Mouse (Mus musculus) testis, adult 2 months (tissue): Measurements from ENCODE around the gene Psmd5.

ENCODE experiments used
- CTCF ChIP-seq: fragments of 200-500 bp; IDR thresholded peaks from 2 replicates; pipeline ENCODE4 v1.5.1; 2012; ENCODE audit warnings: low read depth, mild to moderate bottlenecking, inconsistent platforms, low read length, moderate library complexity; ENCODE audit not compliant: control insufficient read depth, insufficient read depth, insufficient replicate concordance
- POLR2A ChIP-seq: fragments of 200-500 bp; IDR thresholded peaks from 2 replicates; pipeline ENCODE4 v1.6.1; 2012; ENCODE audit warnings: low read depth, mild to moderate bottlenecking, inconsistent platforms, low read length, moderate library complexity; ENCODE audit not compliant: control insufficient read depth

DNA sequence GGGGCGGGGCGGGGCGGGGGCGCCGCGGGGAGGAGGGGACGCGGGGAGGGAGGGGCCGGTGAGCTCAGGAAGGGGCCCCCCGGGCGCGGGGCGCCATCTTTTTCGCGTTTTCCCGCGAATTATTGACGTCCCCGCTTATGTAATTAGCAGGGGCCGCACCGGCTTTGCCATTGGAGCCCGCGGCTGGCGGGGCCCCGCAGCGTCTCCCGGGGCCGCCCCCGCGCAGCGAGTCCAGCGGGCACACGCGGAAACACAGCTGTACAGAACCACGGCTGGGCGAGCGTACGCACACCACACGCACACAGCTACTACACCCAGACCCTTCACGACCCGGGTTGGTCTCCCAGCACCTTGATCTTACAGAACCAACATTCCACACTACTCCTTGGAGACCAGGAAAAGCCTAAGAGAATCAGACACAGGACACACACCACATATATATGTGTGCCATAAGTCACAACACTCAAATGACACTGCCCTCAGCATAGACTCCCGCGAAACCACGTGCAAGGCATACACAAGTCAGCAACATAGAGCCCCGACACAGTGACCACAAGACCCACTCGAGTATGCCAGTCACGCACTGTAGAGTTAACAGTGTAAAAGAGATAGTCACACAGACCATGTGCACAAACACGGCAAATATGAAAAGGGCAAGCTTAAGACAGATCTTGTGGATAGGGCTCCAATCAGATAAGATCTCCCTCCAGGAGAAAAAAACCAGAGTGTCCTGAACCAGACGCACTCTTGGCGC is 39.5 kb upstream of the Psmd5 start:
- TF ChIP-seq CTCF (no peak), POLR2A (no peak)
